Mouse (Mus musculus) gastrocnemius, postnatal 4 days (tissue): ENCODE measurements around the gene P2rx7. TPM values are rescaled to one million over a fixed set of nuclear protein-coding genes. Genes with fewer than 3 reads are reported as not detected.

Experiments
- DNase-seq, 2 experiments: peaks; one replicate each; pipeline ENCODE4 v3.0.0; 2021 to 2022; ENCODE audit warnings: low spot score in 2 of 2, mixed read lengths in 2 of 2
- total RNA-seq, 2 experiments: library from RNA; stranded (reverse); gene quantifications; 2 replicates each; pipeline ENCODE4 v1.2.3; 2021

Gene P2rx7
- total RNA-seq, 2 experiments from 2014 or later, result 5.1 to 6.0 TPM

DNA sequence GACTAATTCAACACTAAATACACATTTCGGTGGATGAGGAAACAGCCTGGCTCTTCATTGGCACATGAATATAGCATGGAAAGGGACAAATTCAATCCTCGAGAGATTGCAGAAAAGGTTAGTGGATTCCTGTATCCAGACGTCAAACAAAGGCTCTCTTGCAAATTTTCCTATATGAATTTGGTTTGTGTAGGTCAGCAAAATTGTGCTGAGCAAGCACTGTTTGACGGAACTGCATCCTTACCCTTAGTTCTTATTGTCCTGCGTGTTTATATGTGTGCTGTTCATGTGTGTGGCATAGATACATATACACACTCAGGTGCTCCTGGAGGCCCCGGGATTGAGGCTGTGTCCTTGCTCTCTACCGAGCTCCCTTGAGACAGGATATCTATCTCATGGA lies 45.4 kb downstream of the P2rx7 start:
- no peak for DNase-seq

DNA sequence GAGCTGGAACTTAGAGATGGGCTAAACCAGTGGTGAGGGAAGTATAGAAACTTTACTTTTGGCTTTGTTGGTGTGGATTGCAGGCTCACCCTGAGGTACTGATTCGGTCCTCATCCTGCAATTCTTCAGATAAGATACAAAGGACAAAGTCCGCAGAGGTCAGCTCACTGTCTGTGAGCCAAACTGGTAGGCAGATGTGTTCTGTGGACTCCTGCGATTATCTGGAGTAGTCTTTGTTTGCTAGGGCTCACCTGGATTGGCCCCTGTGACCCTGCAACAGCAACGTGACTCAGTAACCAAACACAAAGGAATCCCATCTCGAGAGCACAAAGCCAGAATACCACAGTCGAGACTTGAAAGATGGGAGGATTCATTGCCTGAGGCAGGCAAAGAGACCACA lies 46.8 kb downstream of the P2rx7 start:
- no peak for DNase-seq

DNA sequence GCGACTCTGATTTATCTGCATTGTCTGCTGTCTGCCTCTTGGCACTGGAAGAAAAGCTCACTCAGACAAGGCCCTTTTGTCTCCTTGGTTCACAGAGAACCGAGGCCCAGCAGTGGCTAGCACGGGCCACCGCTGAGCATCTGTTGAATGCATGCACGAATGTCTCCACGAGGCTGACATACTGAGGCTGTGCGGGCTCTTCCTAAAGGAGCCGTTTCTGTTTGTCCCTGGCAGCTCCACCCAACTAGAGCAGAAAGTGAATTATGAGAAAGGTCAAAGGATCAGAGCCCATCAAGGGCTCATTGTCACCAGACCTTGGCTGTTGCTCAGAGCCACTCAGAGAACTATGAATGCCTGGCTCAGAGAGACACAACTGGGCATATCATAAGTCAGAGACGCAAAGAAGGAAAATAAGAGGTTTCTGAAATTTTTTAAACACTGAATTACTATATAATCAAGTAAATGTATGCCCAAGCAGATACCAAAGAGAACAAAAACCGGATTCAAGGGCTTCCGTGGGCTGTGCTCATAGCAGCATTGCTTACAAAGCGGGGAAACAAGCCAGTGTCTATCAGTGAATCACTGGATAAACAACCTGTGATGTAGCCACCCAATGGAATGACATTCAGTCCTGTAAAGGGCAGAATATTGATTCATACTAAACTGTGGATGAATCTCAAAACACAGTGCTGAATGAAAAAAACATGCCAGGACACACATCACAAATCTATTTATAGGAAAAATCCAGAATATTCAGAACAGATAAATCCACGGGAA lies 49.9 kb downstream of the P2rx7 start:
- DNase-seq, result no peak

DNA sequence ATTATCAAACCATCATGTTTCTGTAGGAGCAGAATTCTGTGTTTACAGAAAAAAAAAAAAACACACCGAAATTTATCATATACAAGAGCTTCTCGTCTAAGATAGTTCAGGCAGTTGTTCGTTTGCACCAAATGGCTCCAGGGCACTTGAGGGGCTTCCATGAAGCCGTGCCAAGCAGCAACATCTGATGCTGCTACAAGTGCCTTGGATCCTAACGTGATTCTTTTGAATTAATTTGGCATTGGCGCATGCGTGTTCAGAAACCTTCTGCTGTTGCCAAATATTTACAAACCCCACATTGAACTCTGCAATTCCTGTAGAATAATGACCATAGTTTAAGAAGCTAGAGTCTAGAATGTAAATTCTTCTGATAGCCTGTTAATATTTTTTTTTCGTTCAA lies 51.8 kb downstream of the P2rx7 start:
- no peak for DNase-seq

DNA sequence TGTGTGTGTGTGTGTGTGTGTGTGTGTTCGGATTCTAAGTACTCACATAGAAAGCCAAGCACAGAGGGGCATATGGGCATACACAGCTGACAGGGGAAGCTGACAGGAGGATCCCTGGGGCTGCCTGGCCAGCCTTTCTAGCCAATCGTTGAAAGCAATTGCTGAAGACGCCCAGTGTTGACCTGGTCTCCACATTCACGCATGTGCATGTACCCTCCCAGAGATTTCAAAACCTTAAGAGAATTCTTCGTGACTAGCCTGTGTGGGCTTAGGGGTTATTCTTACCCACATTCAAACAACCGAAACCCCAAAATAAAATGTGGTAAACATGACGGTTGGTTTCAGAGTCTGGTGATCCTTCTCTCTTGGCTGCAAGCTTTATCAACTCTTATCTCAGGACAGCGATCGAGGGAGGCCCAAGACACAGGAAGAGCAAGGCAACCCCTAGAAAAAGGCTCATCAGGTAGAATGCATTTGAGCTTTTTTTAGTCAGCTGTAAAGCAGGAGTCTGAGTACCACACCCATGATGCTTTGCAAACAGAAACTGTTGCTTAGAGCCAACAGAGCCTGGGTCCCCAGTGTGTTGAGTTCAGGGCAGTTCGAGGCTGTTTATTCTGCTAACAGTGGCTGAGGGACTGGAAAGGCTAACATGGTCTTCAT lies 54.5 kb downstream of the P2rx7 start:
- DNase-seq, result no peak

DNA sequence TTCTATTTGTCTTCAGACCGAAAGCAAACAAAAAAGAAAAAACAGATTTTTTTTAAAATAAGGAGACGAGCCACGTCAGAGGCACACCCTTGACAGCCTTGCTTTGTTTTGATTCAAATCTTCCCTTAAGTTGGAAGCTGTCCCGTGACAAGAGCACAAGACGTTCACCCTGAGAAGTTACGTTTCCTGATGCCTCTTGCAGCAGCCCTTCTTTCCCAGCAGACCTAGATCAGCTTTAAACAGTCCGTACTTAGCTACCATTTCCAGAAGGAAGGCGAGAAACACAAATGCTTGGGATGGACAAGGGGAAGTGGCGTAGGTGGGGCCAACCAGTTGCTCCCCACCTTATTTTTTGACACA lies 55.0 kb downstream of the P2rx7 start:
- DNase-seq, result no peak

DNA sequence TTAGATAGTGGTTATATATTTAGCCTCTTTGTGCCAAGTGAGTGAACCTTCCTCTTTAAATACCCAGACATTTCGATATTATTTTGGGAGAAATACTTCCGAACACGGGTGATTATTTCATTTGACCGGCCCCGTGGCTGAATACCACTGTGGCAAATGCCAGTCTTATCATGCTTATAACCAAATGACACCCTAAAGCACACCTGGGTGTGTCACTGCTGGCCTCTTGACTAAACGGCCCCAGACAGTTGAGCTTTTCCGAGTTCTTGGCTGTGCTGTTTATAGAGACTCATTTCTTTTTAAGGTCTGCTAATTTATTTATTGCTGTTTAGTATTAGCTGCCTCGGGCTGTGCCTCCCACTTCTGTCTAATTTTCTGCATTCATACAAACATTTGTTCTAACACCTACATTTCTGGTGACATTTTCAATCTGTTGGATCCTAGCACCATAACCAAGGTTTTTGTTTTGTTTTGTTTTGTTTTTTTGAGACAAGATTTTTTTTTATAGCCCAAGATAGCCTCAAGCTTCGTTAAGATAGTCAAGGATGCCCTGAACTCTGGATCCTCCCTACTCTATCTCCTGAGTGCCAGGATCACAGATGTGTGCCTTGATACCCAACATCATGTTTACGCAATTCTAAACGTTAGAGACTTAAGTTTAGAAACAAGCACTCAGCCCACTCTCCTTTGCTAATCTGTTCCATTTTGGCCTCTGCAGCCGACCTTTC lies 56.6 kb downstream of the P2rx7 start:
- no peak for DNase-seq

DNA sequence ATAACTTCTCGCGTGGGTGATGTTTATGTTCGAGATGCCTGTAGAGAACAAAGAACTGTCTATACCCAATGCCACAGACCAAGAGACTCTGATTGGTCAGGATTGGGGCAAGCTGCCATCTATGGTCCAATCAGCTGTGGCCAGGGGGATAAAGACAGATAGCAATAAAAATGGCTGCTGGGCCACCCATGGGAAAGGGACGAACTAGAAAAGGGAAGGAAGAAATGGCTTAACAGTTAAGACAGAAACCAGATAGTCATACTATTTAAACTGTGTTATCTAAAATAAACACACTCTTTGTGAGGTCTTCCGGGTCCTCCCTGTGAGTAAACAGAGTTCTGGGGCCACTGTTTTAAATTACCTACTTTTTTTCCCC lies 57.1 kb downstream of the P2rx7 start:
- DNase-seq, result no peak

DNA sequence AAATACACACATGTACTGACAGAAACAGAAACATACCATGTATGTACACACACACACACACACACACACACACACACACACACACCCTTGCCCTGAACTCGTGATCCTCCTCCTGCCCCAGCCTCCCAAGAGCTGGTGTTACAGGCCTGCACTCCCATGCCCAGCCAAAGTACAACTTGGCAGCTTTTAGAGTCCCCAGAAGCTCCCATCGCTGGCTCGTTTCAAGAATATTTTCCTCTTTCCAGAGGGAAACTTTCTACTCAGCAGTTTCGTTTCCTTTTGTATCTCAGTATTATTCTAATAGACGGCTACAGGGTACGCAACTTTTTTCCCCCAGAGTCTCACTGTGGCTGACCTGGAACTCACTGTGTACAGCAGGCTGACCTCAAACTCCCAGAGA lies 58.4 kb downstream of the P2rx7 start:
- no peak for DNase-seq

DNA sequence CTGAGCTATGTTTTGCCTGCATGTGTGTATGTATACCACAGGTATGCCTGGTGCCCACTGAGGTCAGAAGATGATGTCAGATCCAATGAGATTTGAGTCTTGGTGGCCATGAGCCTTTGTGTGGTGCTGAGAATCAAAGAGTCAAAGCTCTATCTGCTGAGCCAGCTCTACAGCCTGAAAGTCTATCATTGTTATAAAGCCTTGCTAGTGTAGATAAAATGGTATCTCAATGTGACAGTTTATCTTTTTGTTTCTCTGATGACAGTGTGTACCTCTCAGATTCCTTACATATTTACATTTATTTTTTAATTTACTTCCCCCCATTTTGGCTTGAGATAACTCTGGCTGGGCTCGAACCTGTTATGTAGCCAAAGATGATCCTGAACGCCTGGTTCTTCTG lies 59.9 kb downstream of the P2rx7 start:
- no peak for DNase-seq

DNA sequence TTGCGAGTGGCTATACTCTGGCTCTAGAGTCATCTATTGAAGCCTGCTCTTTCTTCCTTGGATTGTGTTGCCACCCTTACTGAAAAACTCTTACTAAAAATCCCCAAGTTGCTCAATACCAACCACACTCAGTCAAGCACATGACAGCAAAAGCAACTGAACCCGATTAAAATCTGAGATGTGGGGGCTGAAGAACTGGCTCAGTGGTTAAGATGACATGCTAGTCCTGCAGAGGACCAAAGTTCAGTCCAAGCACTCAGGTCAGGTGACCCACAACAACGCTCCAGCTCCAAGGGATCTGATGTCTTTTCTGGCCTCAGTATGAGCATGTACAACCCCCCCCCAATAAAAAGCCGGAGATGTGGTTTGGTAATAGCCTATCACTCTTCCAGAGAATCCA lies 60.9 kb downstream of the P2rx7 start:
- no peak for DNase-seq

DNA sequence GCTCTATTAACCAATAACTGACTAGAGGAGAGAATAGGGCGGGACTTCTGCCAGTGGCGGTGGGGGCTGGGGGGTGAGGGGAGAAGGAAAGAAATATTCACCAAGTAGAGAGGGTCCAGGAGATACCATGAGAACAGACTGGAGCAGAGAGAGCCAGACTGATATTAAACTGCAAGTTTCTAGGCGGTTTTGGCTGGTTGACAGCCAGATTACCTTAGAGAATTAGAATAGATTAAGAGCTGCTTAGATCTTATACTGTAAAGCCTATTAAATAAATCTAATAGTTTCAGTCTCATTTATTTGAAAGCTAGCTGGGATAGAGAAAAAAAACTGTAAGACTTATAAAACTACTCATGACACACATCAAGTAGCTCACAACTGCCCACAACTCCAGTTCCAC lies 61.5 kb downstream of the P2rx7 start:
- DNase-seq, result no peak

DNA sequence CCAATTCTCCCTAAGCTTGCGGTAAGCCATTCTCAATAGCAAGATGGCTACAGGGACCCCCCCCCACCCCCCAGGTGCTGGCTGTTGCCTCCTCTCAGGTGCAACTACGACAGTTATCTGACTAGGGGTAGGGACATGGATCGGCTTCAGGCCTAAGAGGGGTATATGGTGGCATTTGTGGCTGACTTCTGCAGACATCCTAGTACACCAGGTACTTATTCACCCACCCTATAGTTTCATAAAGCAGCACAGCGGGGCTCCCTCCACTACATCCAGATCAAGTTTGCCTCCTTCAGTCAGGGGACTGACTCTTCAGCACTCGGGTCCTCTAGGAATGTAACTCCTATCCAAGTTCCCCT lies 63.2 kb downstream of the P2rx7 start:
- no peak for DNase-seq

DNA sequence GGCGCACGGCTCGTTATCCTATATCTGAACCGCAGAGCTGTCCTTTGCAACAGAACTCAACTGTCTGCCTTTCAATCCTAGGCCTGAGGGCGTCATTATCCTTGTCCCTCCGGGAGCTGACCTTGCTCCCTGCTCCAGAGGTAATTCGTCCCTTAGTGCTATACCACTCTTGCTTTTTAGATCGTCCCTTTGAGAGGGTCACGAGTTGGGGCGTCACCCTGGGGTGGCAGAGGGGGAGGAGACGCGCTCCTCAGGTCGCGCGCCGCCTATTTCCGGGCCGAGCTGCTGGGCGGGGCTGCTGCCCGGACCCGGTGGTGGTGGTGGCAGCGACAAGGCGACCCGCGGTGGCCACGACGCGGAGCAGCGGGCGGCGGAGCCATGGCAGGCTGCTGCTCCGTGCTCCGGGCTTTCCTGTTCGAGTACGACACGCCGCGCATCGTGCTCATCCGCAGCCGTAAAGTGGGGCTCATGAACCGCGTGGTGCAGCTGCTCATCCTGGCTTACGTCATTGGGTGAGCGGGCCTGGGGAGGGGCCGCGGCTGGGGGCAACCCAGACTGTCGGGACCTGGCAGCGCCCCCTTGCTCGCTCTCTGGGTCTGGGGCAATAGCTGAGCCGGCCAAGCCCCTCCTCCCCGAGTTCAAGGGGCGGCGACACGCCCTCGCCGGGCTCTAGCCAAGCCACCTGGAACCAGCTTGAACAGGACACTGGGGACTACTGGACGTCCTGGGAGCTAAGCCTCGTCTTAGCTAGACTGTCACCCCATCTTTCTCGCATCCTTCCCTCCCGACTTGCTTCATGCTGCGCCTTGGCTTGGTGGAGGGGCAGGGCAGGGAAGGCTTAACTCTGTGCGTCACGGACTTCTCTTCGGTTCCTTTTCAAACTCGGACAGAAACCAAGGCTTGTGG lies 63.8 kb downstream of the P2rx7 start, which contains the start of gene P2rx4:
Gene P2rx4, plus strand, starts transcription at position 269 of the 906 bp plus-strand sequence.
- peak; percentile 53 to 77 for DNase-seq

DNA sequence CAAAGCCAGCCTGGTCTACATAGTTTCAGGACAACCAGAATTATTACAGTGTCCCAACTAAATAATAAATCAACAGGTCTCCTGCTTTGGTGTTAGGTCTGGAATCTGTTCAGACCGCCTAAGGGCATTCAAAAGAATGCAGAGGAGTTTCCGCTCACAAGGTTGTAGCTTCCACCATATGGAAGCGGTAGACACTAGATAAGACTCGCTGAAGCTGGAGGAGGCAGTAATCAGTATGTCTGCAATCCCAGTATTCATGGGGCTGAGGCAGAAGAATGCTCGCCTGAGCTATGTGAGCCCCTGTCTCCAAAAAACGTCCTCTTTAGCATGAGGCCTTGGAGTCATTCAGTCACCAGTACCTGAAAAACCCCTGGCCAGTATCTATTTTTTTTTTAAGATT lies 65.1 kb downstream of the P2rx7 start:
- no peak for DNase-seq

DNA sequence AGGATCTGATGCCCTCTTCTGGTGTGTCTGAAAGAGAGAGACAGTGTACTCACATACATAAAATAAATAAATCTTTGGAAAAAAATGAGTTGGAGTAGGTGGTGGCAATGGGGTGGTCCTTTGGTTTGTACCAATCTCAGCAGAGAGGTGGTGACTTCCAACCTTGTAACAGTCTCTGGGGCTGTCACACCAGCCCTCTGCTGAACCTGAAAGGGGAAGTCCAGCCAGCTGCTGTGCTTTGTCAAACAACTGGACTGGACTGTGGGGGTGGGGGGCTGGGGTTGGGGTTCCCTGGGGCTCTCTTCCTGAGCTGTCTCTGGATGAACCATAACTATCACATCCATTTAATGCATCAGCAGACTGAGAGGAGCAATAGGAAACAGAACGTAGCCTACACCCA lies 72.0 kb downstream of the P2rx7 start:
- no peak for DNase-seq

DNA sequence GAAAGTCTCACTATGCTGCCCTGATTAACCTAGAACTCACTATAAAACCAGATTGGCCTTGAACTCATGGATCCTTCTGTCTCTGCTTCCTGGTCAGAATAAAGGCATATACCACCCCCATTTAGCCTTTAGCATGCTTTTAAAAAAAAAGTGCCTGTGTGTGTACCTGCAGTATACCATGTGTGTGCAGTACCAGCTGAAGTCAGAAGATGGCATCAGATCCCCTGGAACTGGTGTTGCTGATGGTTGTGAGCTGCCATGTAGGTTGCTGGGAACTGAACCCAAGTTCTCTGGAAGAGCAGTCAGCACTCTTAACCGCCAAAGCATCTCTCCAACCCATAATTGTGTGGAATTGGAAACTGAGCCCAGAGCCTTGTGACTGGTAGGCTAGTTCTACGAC lies 73.1 kb downstream of the P2rx7 start:
- no peak for DNase-seq

DNA sequence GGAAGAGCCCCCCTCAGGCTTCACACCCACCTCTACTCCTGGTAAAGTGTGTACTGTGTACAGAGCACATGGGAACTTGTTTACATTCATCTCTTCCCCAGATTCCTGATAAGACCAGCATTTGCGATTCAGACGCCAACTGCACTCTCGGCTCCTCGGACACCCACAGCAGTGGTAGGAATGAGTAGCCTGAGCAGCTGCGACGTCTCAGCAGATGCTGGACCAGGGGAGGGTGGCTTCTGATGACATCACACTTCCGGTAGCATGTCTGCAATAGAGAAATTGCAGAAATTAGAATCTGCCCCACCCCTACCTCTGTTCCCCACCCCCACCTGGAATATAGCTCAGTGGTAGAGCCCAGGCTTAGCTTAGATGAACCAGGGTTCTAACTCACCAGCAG lies 74.7 kb downstream of the P2rx7 start:
- DNase-seq, result no peak

DNA sequence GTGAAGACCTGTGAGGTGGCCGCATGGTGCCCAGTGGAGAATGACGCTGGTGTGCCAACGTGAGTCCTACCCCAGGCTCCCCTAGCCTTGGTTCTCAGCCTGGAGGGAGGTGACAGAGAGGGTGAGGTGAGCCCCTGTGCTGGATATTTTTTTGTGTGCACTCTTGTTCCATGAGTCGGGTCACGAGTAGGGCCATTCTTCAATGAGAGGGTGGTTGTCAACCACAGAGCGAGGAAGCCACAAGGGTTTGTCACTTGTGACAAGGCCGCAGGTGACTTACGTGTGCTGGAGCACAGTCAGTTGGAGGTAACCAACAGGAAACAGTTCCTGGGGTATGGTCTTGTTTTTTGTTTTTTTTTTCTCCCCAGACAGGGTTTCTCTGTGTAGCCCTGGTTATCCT lies 75.5 kb downstream of the P2rx7 start:
- DNase-seq, result no peak

DNA sequence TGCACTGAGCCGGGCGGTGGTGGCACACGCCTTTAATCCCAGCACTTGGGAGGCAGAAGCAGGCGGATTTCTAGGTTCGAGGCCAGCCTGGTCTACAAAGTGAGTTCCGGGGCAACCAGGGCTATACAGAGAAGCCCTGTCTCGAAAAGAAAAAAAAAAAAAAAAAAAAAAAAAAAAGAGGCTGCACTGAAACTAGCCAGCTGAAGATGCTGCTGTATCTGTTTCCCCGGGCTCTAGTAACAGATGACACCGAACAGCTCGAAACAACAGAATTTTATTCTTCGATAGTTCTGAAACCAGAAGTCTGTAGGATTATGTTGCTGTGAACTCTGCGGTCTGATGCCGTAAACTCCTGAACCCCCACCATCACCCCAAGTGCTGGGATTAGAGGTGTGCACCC lies 81.7 kb downstream of the P2rx7 start:
- DNase-seq, result no peak

DNA sequence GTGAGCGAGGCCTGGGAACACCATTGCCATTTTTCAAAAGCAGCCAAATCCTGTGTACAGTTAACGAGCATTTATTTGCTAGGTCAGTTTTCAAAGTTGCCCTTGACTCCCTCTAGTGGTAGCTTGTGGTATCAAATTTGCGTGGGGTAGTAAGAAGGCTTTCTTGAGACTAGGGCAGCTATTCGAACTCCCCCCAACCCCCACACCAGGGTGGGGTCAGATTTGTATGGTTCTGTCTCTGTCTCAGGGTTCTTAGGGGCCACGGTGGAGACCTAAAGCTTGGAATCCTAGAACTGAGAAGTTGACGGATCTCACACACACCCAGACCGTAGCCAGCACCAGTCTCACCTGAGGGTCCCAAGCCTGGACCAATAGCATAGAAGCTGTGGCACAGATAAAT lies 82.4 kb downstream of the P2rx7 start:
- DNase-seq, result peak; percentile 44 to 61

DNA sequence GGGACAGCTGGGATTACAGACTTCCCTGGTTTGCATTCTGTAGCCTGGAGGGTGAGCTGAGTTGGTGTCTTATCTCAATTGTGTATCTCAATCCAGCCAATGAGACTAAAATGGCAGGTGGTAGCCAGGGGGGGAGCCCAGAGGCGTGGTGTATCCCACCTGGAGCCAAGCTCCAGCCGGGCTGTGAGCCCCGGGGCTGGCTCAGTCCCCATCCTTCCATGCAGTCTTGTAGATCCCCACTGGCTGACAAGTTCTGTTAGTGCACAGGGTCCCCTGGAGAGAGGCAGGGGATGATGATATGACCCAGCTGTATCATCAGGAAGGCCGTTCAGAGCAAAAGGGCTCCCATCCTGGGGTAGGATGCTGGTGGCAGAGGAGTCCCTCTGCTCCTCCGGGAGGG lies 82.9 kb downstream of the P2rx7 start:
- no peak for DNase-seq
